Mouse (Mus musculus) Patski (cell line): ENCODE measurements around the gene Sdccag8. TPM values are rescaled to one million over a fixed set of nuclear protein-coding genes. Genes with fewer than 3 reads are reported as not detected.
A peak's percentile ranks its signal among the peaks of the same experiment; 100 is the strongest.

ENCODE experiments used
- ATAC-seq: fragments of 100-300 bp; one replicate; pipeline ENCODE4 v1.8.0; 2021
- CTCF ChIA-PET: fragments of 350-600 bp; sonication (Branson Sonifier 250); formaldehyde crosslinking; loops from one replicate; lab custom pipeline; 2022; ENCODE audit warnings: inconsistent platforms; lab: Charles Lee
- POLR2A ChIA-PET: fragments of 350-600 bp; sonication (Branson Sonifier 250); formaldehyde crosslinking; loops from one replicate; lab custom pipeline; 2022; ENCODE audit warnings: antibody characterized with exemption, inconsistent platforms; lab: Charles Lee
- DNase-seq: peaks from one replicate; pipeline ENCODE4 v3.0.0-alpha.2; 2011; ENCODE audit warnings: low read depth, low spot score
- H3K27me3 ChIP-seq: fragments of 371-371 bp; one replicate; pipeline ENCODE4 v1.5.1; 2021
- CTCF ChIP-seq: fragments of 100-300 bp; IDR thresholded peaks from one replicate; pipeline ENCODE4 v1.5.1; 2021
- in situ Hi-C: fragments of 300-500 bp; cut with MboI; formaldehyde crosslinking; loops from 3 replicates; pipeline ENCODE4 v1.11.1; 2018; ENCODE audit warnings: low pct_unique_long_range_greater_than_20kb, mixed read lengths
- polyA plus RNA-seq: library from polyadenylated mRNA; unstranded; gene quantifications from one replicate; pipeline ENCODE4 v1.2.3, GENCODE M21; 2021

The Sdccag8 gene
- polyA plus RNA-seq, 1 experiment from 2014 or later, result 25.1 TPM

DNA sequence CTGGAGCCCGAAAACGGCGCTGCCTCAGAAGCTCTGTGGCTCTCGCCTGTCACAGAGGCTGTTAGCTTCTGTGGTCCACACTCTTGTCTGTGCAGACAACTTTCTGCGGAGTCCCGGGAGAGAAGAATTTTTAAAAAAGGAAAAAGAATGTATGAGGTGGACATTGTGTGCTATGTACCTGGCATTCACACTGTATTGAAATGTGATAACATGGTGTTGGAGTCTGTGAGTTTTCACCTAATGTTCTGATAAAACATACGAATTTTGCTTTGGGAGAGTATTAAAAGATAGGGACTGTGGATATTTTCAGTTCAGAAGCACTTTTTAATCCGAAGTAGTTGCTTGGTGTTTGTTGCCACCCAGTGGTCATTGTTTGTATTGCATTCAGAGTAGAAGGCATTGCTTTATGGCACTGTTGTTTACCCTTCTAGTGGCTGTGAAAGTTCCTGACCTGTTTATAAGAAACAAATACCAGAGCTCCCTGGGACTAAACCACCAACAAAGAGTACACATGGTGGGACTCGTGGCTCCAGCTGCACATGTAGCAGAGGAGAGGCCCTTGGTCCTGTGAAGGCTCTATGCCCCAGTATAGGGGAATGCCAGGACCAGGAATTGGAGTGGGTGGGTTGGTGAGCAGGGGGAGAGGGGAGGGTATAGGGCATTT lies 47.7 kb downstream of the Sdccag8 start:
- DNase-seq, result peak; percentile 19
- ChIA-PET POLR2A (no interaction called here), CTCF (interaction anchor here (0.7 to 1.4 kb wide), 5 partner anchors 10 to 154 kb away, joined by 3 read pairs; no protein-coding TSS in a partner anchor)
- peak; percentile 44 for ATAC-seq
- in situ Hi-C loops, result loop anchor here (5.0 to 25.0 kb wide), 2 partner anchors 140 to 925 kb away; no protein-coding TSS in a partner anchor
- H3K27me3 ChIP-seq, result no peaks in the 10 kb centered on the region
- peak; percentile 72 for TF ChIP-seq CTCF

DNA sequence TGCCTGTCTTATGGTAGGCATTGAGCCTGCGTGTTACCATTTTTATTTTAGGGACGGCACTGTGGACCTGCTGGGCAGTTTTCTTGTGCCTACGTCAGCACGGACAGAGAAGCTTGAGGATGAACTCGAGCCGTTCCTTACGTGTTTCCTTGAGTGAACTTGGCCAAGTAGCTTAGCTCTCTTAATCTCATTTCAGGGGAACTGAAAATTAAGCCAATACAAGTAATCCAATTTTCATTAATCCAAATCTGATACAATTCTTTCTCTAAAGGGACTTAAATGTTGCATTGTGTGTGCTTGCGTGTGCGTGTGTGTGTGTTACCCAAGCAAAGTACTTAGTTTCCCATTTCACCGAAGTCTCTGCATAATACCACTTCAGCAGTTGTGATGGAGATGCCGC lies 56.0 kb downstream of the Sdccag8 start:
- POLR2A ChIA-PET, result no interaction called here
- DNase-seq (no peak), ATAC-seq (no peak)
- in situ Hi-C loops, result loop anchor here (25.0 kb wide), 1 partner anchor 933 kb away; no protein-coding TSS in a partner anchor
- no peak for TF ChIP-seq CTCF
- H3K27me3 ChIP-seq, result no peaks in the 10 kb centered on the region
- CTCF ChIA-PET, result interaction anchor here (1.2 kb wide), 1 partner anchor 10 kb away, joined by 5 read pairs; no protein-coding TSS in a partner anchor

DNA sequence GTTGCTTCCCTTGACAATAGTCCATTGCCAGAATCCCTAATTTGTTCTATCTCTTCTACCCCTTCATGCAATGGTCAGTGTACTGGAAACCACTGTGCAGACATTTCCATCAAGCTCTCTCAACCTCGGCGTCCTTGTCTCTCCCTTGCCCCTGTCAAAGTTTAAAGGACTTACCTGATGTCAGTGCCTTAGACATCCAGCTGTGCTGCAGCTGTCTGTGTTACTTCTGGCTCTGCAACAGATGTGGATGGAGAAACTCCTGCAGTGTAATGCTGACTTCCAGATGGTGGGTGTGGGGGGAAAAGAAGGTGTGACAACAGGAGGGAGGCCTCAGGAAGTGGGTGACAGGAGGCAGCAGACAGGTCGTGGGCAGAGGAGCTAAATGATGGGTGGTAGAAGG lies 57.5 kb downstream of the Sdccag8 start:
- H3K27me3 ChIP-seq, result no peaks in the 10 kb centered on the region
- ATAC-seq, result no peak
- no peak for DNase-seq
- no peak for TF ChIP-seq CTCF
- CTCF ChIA-PET, result no interaction called here
- in situ Hi-C loops, result loop anchor here (25.0 kb wide), 1 partner anchor 935 kb away; no protein-coding TSS in a partner anchor
- POLR2A ChIA-PET, result no interaction called here

- H3K27me3 ChIP-seq, result no peaks in the 10 kb centered on the region
- no peak for TF ChIP-seq CTCF
- ATAC-seq, result no peak
- in situ Hi-C loops, result loop anchor here (25.0 kb wide), 1 partner anchor 936 kb away; no protein-coding TSS in a partner anchor
- DNase-seq, result no peak
- CTCF ChIA-PET, result no interaction called here
- POLR2A ChIA-PET, result no interaction called here
Observed at GRCm38 (mm10) chr1:176873463-176873862, 59.0 kb downstream of the Sdccag8 start.

- in situ Hi-C loops, result loop anchor here (25.0 kb wide), 1 partner anchor 937 kb away; no protein-coding TSS in a partner anchor
- ChIA-PET CTCF (no interaction called here), POLR2A (no interaction called here)
- TF ChIP-seq CTCF, result no peak
- ATAC-seq, result no peak
- no peak for DNase-seq
- H3K27me3 ChIP-seq, result no peaks in the 10 kb centered on the region
Observed at GRCm38 (mm10) chr1:176874155-176874554, 59.7 kb downstream of the Sdccag8 start.

DNA sequence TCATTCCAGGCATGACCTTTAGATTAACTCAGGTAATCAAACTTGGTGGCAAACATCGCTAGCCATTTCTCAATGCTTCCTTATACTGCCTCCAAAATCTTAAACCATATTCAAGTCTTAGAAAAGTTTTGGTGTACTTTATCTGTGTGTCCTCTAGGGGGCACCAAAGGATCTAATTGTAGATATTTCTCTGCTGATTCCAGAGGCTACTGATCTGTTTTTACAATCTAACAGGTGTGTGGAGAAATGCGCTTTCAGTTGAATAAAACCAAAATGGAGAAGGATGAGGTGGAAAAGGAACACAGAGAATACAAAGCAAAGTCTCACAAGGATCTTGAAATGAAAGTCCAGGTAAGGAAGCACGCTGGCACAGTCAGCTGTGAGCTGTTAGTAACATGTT lies 63.3 kb downstream of the Sdccag8 start:
- peak; percentile 61 for TF ChIP-seq CTCF
- ATAC-seq, result no peak
- ChIA-PET POLR2A (interaction anchor here (0.6 kb wide), 1 partner anchor 93 kb away, joined by 3 read pairs; no protein-coding TSS in a partner anchor), CTCF (interaction anchor here (1.0 to 1.4 kb wide), 2 partner anchors 805 to 810 kb away, joined by 3 read pairs; no protein-coding TSS in a partner anchor)
- no peaks in the 10 kb centered on the region for H3K27me3 ChIP-seq
- DNase-seq, result no peak
- in situ Hi-C loops, result loop anchor here (5.0 to 25.0 kb wide), 2 partner anchors 535 to 810 kb away; no protein-coding TSS in a partner anchor

- TF ChIP-seq CTCF, result peak; percentile 37
- H3K27me3 ChIP-seq, result no peaks in the 10 kb centered on the region
- ChIA-PET CTCF (interaction anchor here (1.0 kb wide), 1 partner anchor 809 kb away, joined by 3 read pairs; no protein-coding TSS in a partner anchor), POLR2A (no interaction called here)
- ATAC-seq (no peak), DNase-seq (no peak)
- in situ Hi-C loops, result loop anchor here (5.0 to 25.0 kb wide), 2 partner anchors 533 to 808 kb away; no protein-coding TSS in a partner anchor
Observed at GRCm38 (mm10) chr1:176879005-176879404, 64.5 kb downstream of the Sdccag8 start.

GRCm38 (mm10) chr1:176879614-176880013 lies 65.2 kb downstream of the Sdccag8 start:
- no peak for TF ChIP-seq CTCF
- ATAC-seq (no peak), DNase-seq (no peak)
- ChIA-PET CTCF (no interaction called here), POLR2A (no interaction called here)
- in situ Hi-C loops, result loop anchor here (5.0 to 25.0 kb wide), 3 partner anchors 303 to 808 kb away; no protein-coding TSS in a partner anchor
- H3K27me3 ChIP-seq, result no peaks in the 10 kb centered on the region

- CTCF ChIA-PET, result interaction anchor here (1.4 kb wide), 1 partner anchor 10 kb away, joined by 5 read pairs; no protein-coding TSS in a partner anchor
- no peak for ATAC-seq
- in situ Hi-C loops, result loop anchor here (5.0 to 25.0 kb wide), 2 partner anchors 302 to 532 kb away; no protein-coding TSS in a partner anchor
- H3K27me3 ChIP-seq, result no peaks in the 10 kb centered on the region
- no peak for TF ChIP-seq CTCF
- no peak for DNase-seq
- POLR2A ChIA-PET, result no interaction called here
Observed at GRCm38 (mm10) chr1:176880101-176880500, 65.6 kb downstream of the Sdccag8 start.

GRCm38 (mm10) chr1:176880943-176881342 lies 66.5 kb downstream of the Sdccag8 start:
- in situ Hi-C loops, result loop anchor here (5.0 to 25.0 kb wide), 2 partner anchors 301 to 531 kb away; no protein-coding TSS in a partner anchor
- DNase-seq, result no peak

More at GRCm38 (mm10) chr1:176880943-176881342, 66.5 kb downstream of the Sdccag8 start:
- ChIA-PET CTCF (interaction anchor here (1.0 to 1.4 kb wide), 2 partner anchors 11 to 306 kb away, joined by 3 to 5 read pairs; no protein-coding TSS in a partner anchor), POLR2A (no interaction called here)
- no peak for ATAC-seq
- TF ChIP-seq CTCF, result no peak
- no peaks in the 10 kb centered on the region for H3K27me3 ChIP-seq
